Mouse (Mus musculus) bone marrow macrophage, adult 2 months (primary cell): ENCODE measurements around the gene Abca7.

ENCODE experiments used
- CTCF ChIP-seq: IDR thresholded peaks from 2 replicates; pipeline ENCODE4 v1.5.1; 2012; ENCODE audit warnings: low read depth, mild to moderate bottlenecking, low read length, moderate library complexity
- POLR2A ChIP-seq: IDR thresholded peaks from 2 replicates; pipeline ENCODE4 v1.6.1; 2012; ENCODE audit warnings: mild to moderate bottlenecking, low read depth, low read length, borderline replicate concordance

- TF ChIP-seq POLR2A (no peak), CTCF (no peak)
These were observed 10.7 kb upstream of the Abca7 start for GRCm38 (mm10) chr10:79985334-79986231.
